Mouse (Mus musculus) erythroblast, embryonic 14.5 days (primary cell): Measurements from ENCODE around the gene Sgcd.

Experiments used
- GATA1 ChIP-seq: IDR thresholded peaks from 2 replicates; pipeline ENCODE4 v1.6.1; 2012; ENCODE audit warnings: low read length, inconsistent platforms, mixed read lengths
- TAL1 ChIP-seq: IDR thresholded peaks from 3 replicates; pipeline ENCODE4 v1.6.1; 2012; ENCODE audit warnings: low read length, inconsistent platforms, mixed read lengths

DNA sequence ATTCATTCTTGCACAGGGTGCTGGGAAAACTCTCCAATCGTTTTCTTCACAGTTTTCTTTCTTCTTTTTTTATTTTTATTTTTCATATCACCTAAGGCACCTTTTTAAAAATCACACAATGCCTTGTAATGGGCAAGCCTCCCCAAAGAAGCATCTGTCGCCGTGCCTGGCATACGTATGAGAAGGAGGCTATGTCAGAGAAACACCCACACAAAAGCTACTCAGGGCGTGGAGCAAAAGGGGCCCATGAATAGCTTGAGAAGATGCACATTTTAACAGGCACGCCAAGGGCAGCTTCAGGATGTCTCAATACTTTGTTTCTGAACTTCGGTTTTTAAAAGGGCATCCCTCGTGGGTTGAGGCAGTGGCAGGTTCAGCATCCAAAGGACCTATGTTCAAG, 777.2 kb downstream of the Sgcd start:
- TF ChIP-seq TAL1 (no peak), GATA1 (no peak)
